Mouse (Mus musculus) midbrain, embryonic 14.5 days (tissue): ENCODE results near the gene Mindy4b-ps. TPM values are rescaled to one million over a fixed set of nuclear protein-coding genes. Genes with fewer than 3 reads are reported as not detected.

Experiments used
- polyA plus RNA-seq: library from polyadenylated mRNA; unstranded; fragments of >200 nt; fragmentation: Nextera tagmentation; extraction: Ambion mirVana; gene quantifications from 2 replicates; pipeline ENCODE4 v1.2.1, GENCODE M21; 2014

Gene Mindy4b-ps
- polyA plus RNA-seq, 1 experiment from 2014 or later: not detected

Other genes starting within 250 kb of the Mindy4b-ps start
- 33.9 and 36.7 TPM in 2 replicates for gene Selenot, start 245.7 kb downstream of the Mindy4b-ps start, polyA plus RNA-seq
- gene Erich6, start 185.1 kb downstream of the Mindy4b-ps start, polyA plus RNA-seq: 0.23 and 0.41 TPM in 2 replicates
- gene Siah2, start 129.9 kb downstream of the Mindy4b-ps start, polyA plus RNA-seq: 9.9 and 11.8 TPM in 2 replicates
- 0.51 and 0.63 TPM in 2 replicates for gene Clrn1, start 63.0 kb upstream of the Mindy4b-ps start, polyA plus RNA-seq
- 6.2 and 6.5 TPM in 2 replicates for gene Med12l, start 183.5 kb upstream of the Mindy4b-ps start, polyA plus RNA-seq